Mouse (Mus musculus) left cerebral cortex, postnatal 4 days (tissue): Measurements from ENCODE around the gene Mvd. TPM values are rescaled to one million over a fixed set of nuclear protein-coding genes. Genes with fewer than 3 reads are reported as not detected.

ENCODE experiments used
- DNase-seq: peaks from one replicate; pipeline ENCODE4 v3.0.0-alpha.2; 2022
- intact Hi-C: fragments of 180-260 bp; cut with DNase I; formaldehyde crosslinking; loops from one replicate; pipeline ENCODE4 v1.15.1; 2025
- total RNA-seq, 2 experiments: library from RNA; stranded (reverse); gene quantifications; 2 replicates each; pipeline ENCODE4 v1.2.3; 2021

The Mvd gene
- total RNA-seq, 2 experiments from 2014 or later = 68.7 to 78.2 TPM

DNA sequence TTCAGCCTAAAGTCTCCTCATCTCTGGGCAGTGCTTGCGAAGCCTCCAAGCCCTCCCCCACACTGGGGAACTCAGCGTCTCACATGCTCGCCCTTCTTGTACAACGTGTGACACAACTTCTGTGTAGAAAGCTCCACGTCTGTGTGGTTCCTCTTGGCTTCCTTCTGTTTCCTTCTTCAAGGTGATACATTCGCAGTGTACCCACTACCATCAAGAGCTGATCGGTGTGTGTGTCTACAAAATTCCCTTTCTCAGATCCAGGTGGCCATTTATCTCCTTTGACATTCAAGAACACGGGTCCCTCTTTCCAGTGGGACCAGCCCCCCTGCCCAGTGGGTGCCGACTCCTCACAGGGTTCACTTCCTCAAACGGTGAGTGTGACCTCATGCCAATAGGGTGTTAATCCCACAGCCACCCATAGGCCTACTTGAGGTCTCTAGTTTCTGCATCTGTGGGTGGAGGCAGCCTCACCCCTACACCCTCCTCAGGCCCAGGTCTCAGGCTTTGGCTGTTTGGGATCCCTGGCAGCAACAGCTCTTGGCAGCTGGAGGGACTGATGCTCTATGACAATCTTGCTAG lies 13.1 kb downstream of the Mvd start:
- intact Hi-C loops = no loop called here
- no peak for DNase-seq

DNA sequence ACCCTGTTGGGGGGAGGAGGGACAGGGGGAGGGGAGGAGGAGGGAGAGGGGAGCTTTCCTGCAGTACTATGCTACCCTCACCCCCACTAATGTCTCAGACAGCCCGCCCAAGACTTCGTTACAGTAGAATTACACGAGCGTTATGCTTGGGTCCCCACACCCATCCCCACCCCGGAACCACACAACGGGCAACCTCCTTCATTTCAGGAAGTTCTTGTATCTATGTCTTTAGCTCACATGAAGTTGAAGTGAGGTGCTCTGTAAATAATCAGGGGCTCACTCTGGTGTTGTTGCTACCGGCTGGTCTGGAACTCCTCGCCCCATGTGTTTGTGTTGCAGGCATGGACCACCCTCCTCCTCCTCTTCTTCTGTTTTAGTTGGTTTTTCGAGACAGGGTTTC lies 15.1 kb downstream of the Mvd start:
- intact Hi-C loops = no loop called here

DNA sequence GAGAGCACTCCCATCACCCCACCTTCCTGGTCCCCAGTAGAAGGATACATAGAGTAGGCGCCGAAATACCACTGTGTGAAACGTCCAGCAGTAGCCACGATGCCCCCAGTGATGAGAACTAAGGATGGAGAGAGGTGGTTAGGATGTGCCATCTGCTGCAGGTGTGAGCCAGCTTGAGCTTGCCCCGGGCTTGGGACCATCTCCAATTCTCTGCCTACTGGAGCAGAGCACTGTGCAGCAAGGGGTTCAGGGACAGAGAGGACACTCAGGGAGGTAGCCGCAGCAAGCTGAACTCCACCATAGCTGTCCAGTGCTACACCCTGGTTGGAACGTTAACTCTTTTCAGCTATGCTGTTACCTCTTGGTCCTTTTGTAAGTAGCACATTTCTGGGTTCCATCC lies 15.6 kb downstream of the Mvd start:
- intact Hi-C loops = no loop called here
- peak; percentile 41 for DNase-seq

More for the DNA sequence above, 15.1 kb downstream of the Mvd start:
- DNase-seq = no peak

GRCm38 (mm10) chr8:122426145-122426544 lies 17.1 kb downstream of the Mvd start:
- no peak for DNase-seq
- intact Hi-C loops = no loop called here

GRCm38 (mm10) chr8:122423659-122424058 lies 19.6 kb downstream of the Mvd start:
- intact Hi-C loops = no loop called here
- DNase-seq = peak; percentile 73

DNA sequence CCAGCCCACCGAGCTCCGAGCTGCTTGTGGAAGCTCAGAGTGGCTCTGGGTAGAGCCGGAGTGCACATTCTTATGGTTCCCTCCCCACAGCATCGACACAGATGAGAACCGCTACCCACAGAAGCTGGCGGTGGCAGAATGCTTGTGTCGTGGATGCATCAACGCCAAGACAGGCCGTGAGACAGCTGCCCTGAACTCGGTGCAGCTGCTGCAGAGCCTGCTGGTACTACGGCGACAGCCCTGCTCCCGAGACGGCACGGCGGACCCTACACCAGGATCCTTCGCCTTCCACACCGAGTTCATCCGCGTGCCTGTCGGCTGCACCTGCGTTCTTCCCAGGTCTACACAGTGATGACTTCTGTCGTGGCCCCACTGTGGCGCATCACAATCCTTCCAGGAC lies 20.0 kb downstream of the Mvd start:
- DNase-seq = no peak
- intact Hi-C loops = no loop called here

- intact Hi-C loops = no loop called here
- no peak for DNase-seq
These were observed 21.7 kb downstream of the Mvd start, which contains the start of gene Il17c for GRCm38 (mm10) chr8:122421376-122422070. Il17c (plus strand) TSS chr8:122422020.

DNA sequence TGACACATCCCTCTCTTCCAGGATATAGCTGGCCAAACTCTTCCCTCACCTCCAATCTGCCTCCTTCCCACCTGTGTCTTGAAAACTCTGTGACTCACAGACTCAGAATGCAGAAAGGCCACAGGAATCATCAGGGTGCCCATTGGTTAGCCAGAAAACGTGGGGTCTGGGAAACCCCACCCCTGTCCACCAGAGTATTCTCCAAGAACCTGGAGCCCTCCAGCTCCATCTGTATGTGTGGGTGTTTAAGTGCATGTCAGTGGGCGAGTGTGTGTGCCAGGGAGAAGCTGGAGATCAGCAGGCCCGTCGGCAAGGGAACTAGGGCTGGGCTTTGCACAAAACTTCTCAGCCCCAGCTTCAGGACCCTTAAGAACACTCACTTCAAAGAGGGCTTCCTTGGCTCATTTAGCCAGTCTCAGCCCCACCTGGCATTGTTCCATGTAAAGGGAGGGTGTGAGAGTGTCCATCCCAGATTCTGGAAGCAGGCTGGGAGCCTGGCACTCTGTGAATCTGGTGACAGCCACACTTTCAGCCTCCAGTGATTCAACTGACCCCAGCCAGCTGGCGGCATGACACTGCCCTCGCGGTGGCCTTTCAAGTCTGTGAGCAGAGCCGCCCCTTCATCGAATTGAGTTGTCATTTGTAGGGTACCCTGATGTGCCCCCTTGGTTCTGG lies 23.2 kb downstream of the Mvd start:
- intact Hi-C loops = no loop called here

DNA sequence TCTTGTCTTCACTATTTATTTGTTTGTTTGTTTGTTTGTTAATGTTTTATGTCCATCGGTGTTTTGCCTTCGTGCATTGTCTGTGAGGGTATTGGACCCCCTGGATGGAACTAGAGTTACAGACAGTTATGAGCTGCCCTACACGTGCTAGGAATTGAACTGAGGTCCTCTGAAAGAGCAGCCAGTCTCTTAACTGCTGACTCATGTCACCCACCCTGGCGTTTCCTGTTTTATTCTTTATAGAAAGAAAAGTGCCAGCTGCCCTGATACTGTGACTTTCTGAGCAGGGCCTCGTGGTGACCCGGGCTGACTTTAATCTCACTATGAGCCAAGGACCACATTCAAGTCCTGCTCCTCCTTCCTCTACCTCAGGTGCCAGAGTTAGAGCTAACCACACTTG lies 27.7 kb downstream of the Mvd start:
- DNase-seq = no peak
- intact Hi-C loops = no loop called here

More for the DNA sequence above, 23.2 kb downstream of the Mvd start:
- DNase-seq = peak; percentile 74

DNA sequence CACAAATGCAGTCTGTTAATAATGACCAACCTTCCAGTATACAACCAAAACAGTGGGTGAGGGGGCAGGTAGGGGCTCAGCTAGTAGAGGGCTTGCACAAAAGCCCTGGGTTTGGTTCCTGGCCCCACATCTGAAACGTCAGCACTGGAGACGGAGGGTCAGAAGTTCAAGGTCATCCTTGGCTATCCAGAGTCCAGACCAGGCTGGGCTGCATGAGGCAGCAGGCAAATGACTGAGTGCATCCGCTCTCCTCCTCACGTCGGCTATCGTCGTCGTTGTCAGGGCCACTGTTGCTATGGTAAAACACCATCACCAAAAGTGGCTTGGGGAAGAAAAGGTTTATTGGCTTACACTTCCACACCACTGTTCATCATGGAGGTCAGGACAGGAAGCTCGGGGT lies 28.9 kb downstream of the Mvd start:
- no peak for DNase-seq
- intact Hi-C loops = no loop called here

DNA sequence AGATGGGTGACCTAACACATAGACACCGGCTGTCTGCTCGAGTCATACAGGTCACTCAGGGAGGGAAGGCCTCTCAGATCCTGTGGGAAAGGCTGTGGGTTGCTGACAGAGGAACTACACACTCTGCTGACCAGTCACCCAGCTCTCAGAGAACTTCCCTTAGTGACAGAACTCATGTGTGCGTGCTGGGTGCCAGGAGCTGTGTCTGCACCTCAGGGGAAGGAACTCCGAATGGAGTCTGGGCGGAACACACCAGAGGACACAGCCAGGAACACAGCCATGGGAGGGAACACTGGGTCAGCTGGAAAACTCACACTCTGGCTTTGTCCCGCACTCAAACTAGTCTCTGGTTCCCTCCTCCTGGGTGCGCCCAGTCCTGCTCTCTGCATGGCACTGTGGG lies 35.5 kb downstream of the Mvd start:
- DNase-seq = no peak
- intact Hi-C loops = no loop called here

DNA sequence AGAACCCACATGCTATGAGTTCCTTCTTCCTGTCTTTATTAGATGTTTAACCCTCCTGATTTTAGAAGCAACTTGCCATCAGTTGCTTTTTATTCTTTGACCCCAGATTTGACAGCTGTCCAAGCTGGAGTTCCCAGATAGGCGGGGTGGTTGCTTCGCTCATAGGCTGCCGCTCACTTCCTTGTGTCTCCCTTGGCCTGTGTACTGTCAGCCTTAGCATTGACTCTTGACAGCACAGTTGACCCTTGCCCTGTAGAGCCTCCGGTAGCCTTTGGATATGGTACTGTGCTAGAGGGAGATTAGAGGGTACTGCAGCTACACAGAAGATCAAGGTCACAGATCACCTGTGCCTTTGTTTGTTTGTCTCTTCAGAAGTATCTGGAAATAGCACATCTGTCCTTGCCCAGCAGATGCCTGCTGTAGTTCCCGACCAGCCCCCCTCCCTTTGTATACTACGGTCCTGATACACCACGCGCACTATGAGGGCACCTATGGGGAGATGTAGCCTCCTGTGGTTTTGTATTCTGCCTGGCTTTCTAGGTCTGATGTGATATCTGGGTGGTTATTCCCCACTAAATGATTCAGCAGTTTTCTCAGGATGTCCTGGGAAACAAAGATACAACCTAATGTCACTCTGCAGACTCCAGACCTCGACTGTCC lies 37.9 kb downstream of the Mvd start:
- DNase-seq = no peak
- intact Hi-C loops = no loop called here

DNA sequence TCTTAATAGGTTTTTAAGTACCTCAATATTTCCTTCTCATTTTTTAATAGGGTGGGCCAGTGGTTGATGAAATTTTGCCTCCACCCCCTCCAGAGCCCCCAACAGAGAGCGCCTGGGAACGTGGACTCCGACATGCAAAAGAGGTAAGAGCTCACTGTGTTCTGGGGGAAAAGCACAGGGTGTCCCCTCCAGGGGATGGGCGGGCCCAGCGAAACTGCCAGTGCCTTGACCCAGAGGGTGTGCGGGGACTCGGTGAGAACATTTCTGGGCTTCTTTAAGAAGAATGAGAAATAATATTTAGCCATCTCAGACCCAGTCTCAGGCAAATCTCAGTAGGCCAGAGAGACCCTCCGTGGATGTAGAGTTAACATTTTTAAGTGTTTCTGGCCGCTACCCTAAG lies 45.0 kb downstream of the Mvd start:
- DNase-seq = no peak
- intact Hi-C loops = no loop called here

- peak; percentile 39 for DNase-seq
- intact Hi-C loops = no loop called here
These were observed 47.9 kb downstream of the Mvd start for GRCm38 (mm10) chr8:122395291-122395690.

GRCm38 (mm10) chr8:122393717-122394116 lies 49.5 kb downstream of the Mvd start:
- DNase-seq = no peak
- intact Hi-C loops = no loop called here

GRCm38 (mm10) chr8:122390758-122391157 lies 52.5 kb downstream of the Mvd start:
- intact Hi-C loops = no loop called here
- no peak for DNase-seq

DNA sequence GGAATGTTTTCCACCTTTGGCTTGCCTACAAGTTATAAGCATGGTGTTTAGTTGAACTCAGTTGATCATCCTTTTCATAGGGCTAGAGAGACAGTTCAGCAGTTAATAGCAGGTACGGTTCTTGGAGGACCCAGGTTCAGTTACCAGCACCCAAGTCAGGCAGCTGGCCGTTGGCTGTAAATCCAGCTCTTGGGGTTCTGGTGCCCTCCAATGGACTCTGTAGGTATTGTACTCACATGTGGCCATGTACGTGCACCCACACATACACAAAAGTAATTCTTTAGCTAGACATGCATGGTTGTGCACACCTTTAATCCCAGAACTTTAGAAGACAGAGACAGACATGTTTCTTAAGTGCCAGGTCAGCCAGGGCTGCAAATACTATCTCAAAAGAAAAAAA lies 53.9 kb downstream of the Mvd start:
- DNase-seq = no peak

More for the DNA sequence above, 53.9 kb downstream of the Mvd start:
- intact Hi-C loops = no loop called here
